Mouse (Mus musculus) heart, postnatal 25 days (tissue): Measurements from ENCODE around the gene Mcl1. TPM values are rescaled to one million over a fixed set of nuclear protein-coding genes. Genes with fewer than 3 reads are reported as not detected.

ENCODE experiments used
- DNase-seq: peaks from one replicate; pipeline ENCODE4 v3.0.0; 2022; ENCODE audit warnings: low spot score
- intact Hi-C: fragments of 180-260 bp; cut with DNase I; formaldehyde crosslinking; loops from one replicate; pipeline ENCODE4 v1.15.1; 2025
- total RNA-seq, 2 experiments: library from RNA; stranded (reverse); gene quantifications; 2 replicates each; pipeline ENCODE4 v1.2.3; 2021

Gene Mcl1
- total RNA-seq, 2 experiments from 2014 or later, result 128 to 152 TPM

GRCm38 (mm10) chr3:95698286-95698685 is 39.7 kb downstream of the Mcl1 start:
- DNase-seq, result no peak
- intact Hi-C loops, result no loop called here

GRCm38 (mm10) chr3:95700233-95700681 is 41.7 kb downstream of the Mcl1 start:
- DNase-seq, result no peak
- intact Hi-C loops, result loop anchor here (10.0 kb wide), 1 partner anchor 185 kb away; no protein-coding TSS in a partner anchor

GRCm38 (mm10) chr3:95701085-95701484 is 42.5 kb downstream of the Mcl1 start:
- no peak for DNase-seq
- intact Hi-C loops, result loop anchor here (10.0 kb wide), 1 partner anchor 186 kb away; no protein-coding TSS in a partner anchor

GRCm38 (mm10) chr3:95701877-95702540 is 43.4 kb downstream of the Mcl1 start:
- DNase-seq, result peak; percentile 82
- intact Hi-C loops, result loop anchor here (2.0 to 10.0 kb wide), 2 partner anchors 69 to 187 kb away; no protein-coding TSS in a partner anchor

- no peak for DNase-seq
- intact Hi-C loops, result loop anchor here (2.0 to 10.0 kb wide), 2 partner anchors 70 to 188 kb away; no protein-coding TSS in a partner anchor
These were observed 44.7 kb downstream of the Mcl1 start for GRCm38 (mm10) chr3:95703276-95703675.

- intact Hi-C loops, result loop anchor here (10.0 kb wide), 1 partner anchor 190 kb away; no protein-coding TSS in a partner anchor
- no peak for DNase-seq
These were observed 46.0 kb downstream of the Mcl1 start for GRCm38 (mm10) chr3:95704612-95705011.

GRCm38 (mm10) chr3:95706273-95706672 is 47.7 kb downstream of the Mcl1 start:
- intact Hi-C loops, result loop anchor here (10.0 kb wide), 1 partner anchor 191 kb away; no protein-coding TSS in a partner anchor
- no peak for DNase-seq

GRCm38 (mm10) chr3:95707497-95707896 is 48.9 kb downstream of the Mcl1 start:
- intact Hi-C loops, result loop anchor here (10.0 kb wide), 1 partner anchor 193 kb away; no protein-coding TSS in a partner anchor
- no peak for DNase-seq

- intact Hi-C loops, result loop anchor here (10.0 kb wide), 1 partner anchor 194 kb away; no protein-coding TSS in a partner anchor
- no peak for DNase-seq
These were observed 50.5 kb downstream of the Mcl1 start for GRCm38 (mm10) chr3:95709044-95709443.

- DNase-seq, result no peak
- intact Hi-C loops, result loop anchor here (10.0 kb wide), 1 partner anchor 195 kb away; no protein-coding TSS in a partner anchor
These were observed 51.4 kb downstream of the Mcl1 start for GRCm38 (mm10) chr3:95709967-95710366.

Other genes with a start within 250 kb of the Mcl1 start
- gene Arnt, start 224.4 kb upstream of the Mcl1 start, total RNA-seq, result 10 to 100 TPM; 40.8 to 43.6 TPM
- 10 to 100 TPM in 1 of 2 experiments, 1 to 10 TPM in 1; 8.7 to 10.9 TPM for gene Ctsk, start 159.5 kb upstream of the Mcl1 start, total RNA-seq
- gene Ctss, start 132.0 kb upstream of the Mcl1 start, total RNA-seq, result 10 to 100 TPM; 13.6 TPM
- not detected for gene Hormad1, start 99.1 kb upstream of the Mcl1 start, total RNA-seq
- 10 to 100 TPM; 18.8 to 19.7 TPM for gene Golph3l, start 69.9 kb upstream of the Mcl1 start, total RNA-seq
- 10 to 100 TPM; 67.4 to 72.2 TPM for gene Ensa, start 33.8 kb upstream of the Mcl1 start, total RNA-seq
- gene Adamtsl4, start 29.1 kb downstream of the Mcl1 start, total RNA-seq, result 10 to 100 TPM; 52.6 to 64.6 TPM
- gene Ecm1, start 80.8 kb downstream of the Mcl1 start, total RNA-seq, result 10 to 100 TPM; 52.1 to 60.8 TPM
- gene Tars2, start 101.4 kb downstream of the Mcl1 start, total RNA-seq, result 10 to 100 TPM; 46.6 to 49.4 TPM
- 10 to 100 TPM; 40.4 to 46.1 TPM for gene Rprd2, start 160.1 kb downstream of the Mcl1 start, total RNA-seq
- gene Prpf3, start 197.1 kb downstream of the Mcl1 start, total RNA-seq, result 10 to 100 TPM; 21.1 to 23.1 TPM
- gene Mrps21, start 212.7 kb downstream of the Mcl1 start, total RNA-seq, result 100 to 1,000 TPM; 315 to 318 TPM
- gene Ciart, start 223.5 kb downstream of the Mcl1 start, total RNA-seq, result 10 to 100 TPM in 1 of 2 experiments, 1 to 10 TPM in 1; 2.1 to 12.9 TPM
- 10 to 100 TPM in 1 of 2 experiments, 1 to 10 TPM in 1; 7.2 to 13.9 TPM for gene BC028528, start 233.2 kb downstream of the Mcl1 start, total RNA-seq
- gene Aph1a, start 235.2 kb downstream of the Mcl1 start, total RNA-seq, result 100 to 1,000 TPM; 110 to 120 TPM
- gene Car14, start 245.9 kb downstream of the Mcl1 start, total RNA-seq, result 100 to 1,000 TPM; 171 to 175 TPM